Mouse (Mus musculus): Measurements from ENCODE around the gene Anp32a. TPM values are rescaled to one million over a fixed set of nuclear protein-coding genes. Genes with fewer than 3 reads are reported as not detected.

Anp32a gene
- polyA plus RNA-seq, 1 experiment from 2014 or later, result 1,273 TPM

DNA sequence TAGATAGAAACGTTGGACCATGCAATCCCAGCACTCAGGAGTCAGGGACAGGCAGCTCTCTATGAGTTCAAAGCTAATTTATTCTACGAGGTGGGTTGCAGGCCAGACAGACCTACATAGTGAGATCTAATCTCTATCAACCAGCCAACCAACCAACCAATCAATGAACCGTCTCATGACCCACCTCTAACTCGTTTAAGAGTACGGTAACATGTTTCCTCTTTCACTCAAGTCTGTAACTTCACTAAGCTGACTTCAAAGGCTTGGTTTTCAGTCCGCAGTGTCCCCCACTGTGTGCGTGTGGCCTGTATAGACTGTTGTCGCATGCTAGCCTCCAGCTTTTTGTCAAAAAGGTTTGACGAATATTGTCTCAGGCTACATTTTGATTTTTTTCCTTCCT, 48.6 kb downstream of the Anp32a start:
- Histone ChIP-seq H3K36me3 (ENCODE audit: inconsistent target) (no peaks in the 10 kb centered on the region), H3K79me2 (ENCODE audit: inconsistent target) (no peaks in the 10 kb centered on the region), H3K27ac (no peak overlapping the region), H3K4me3 (ENCODE audit: inconsistent target) (no peak overlapping the region)
- WGBS (ENCODE audit: missing documents), result 78% methylated on average over 9 of the region's 9 CpGs

DNA sequence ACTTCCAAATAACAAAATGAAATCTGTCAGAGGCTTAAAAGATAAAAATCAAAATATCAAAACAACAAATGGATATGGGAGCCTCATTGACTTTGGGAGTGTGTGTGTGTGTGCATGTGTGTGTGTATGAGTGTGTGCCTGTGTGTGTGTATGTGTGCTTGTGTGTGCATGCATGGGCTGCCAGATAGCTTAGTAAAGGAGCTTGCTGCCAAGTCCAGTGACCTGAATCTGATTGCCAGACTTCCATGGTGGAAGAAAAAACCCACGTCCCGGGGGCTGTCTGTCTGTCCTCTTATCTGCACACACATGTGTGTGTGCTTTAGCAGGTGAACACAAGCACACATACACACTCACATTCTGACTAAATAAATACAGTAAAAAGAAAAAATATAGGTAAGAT, 52.4 kb downstream of the Anp32a start:
- Histone ChIP-seq H3K36me3 (ENCODE audit: inconsistent target) (no peaks in the 10 kb centered on the region), H3K4me3 (ENCODE audit: inconsistent target) (no peak overlapping the region), H3K27ac (no peak overlapping the region), H3K79me2 (ENCODE audit: inconsistent target) (no peaks in the 10 kb centered on the region)
- WGBS (ENCODE audit: missing documents), result 100% methylated on average over 2 of the region's 2 CpGs

- Histone ChIP-seq H3K4me3 (ENCODE audit: inconsistent target) (no peak overlapping the region), H3K79me2 (ENCODE audit: inconsistent target) (no peaks in the 10 kb centered on the region)
- 64% methylated on average over 2 of the region's 2 CpGs for WGBS (ENCODE audit: missing documents)
Observed at GRCm38 (mm10) chr9:62394163-62394562, 53.1 kb downstream of the Anp32a start.

DNA sequence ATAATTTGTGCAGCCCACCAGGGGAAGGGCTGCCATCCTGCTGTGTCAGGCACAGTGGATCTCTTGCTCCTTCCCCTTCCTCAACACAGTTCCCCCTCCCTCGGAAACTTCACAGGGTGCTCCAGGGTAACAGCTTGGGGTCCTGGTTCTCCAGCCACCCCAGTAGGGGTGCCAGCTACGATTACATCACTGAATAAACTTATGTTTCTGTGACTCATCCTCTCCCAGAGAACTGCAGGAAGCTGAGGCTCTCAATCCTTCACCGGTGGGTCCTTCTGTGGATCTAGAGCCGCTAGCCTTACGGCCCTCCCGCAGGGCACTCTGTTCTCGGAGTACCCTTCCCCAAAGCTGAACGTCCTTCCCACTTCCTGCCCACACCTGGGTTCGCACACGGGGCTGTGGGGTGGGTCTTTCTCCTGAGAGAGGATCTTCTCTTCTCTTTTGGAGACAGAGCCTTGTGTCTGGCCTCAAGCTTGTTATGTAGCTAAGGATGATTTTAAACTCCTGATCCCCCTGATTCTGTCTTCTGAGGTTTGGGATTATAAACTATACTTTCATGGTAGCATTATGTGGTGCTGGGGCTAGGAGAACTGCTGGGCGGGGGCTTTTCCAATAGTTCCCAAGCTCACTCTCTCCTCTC, 59.6 kb downstream of the Anp32a start:
- no peaks in the 10 kb centered on the region for H3K79me2 ChIP-seq (ENCODE audit: inconsistent target)
- H3K27ac ChIP-seq, result no peak overlapping the region
- no peaks in the 10 kb centered on the region for H3K36me3 ChIP-seq (ENCODE audit: inconsistent target)
- H3K4me3 ChIP-seq (ENCODE audit: inconsistent target), result no peak overlapping the region
- WGBS (ENCODE audit: missing documents), result 40% methylated on average over 10 of the region's 11 CpGs

More at GRCm38 (mm10) chr9:62394163-62394562, 53.1 kb downstream of the Anp32a start:
- no peak overlapping the region for H3K27ac ChIP-seq
- no peaks in the 10 kb centered on the region for H3K36me3 ChIP-seq (ENCODE audit: inconsistent target)

DNA sequence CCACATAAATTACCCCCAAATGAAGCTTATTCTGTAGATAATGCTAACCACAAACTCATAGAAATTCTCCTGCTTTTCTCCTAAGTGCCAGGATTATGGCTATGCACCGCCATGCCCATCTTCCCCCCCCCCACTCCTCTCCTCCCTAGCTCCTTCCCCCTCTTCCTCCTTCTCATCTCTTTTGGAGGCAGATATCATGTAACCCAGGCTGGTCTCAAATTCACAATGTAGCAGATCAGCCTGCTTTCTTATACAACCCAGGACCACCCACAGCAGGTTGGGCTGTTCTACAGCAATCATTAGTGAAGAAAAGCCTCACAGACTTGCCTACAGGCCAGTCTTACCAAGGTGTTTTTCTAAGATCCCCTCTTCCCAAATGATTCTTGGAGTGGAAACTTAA, 60.5 kb downstream of the Anp32a start:
- 80% methylated on average over 1 of the region's 1 CpGs for WGBS (ENCODE audit: missing documents)
- no peaks in the 10 kb centered on the region for H3K79me2 ChIP-seq (ENCODE audit: inconsistent target)
- no peaks in the 10 kb centered on the region for H3K36me3 ChIP-seq (ENCODE audit: inconsistent target)
- H3K27ac ChIP-seq, result no peak overlapping the region
- H3K4me3 ChIP-seq (ENCODE audit: inconsistent target), result no peak overlapping the region

GRCm38 (mm10) chr9:62406423-62407013, 65.4 kb downstream of the Anp32a start:
- Histone ChIP-seq H3K27ac (no peak overlapping the region), H3K4me3 (ENCODE audit: inconsistent target) (no peak overlapping the region), H3K79me2 (ENCODE audit: inconsistent target) (no peaks in the 10 kb centered on the region), H3K36me3 (ENCODE audit: inconsistent target) (no peaks in the 10 kb centered on the region)
- WGBS (ENCODE audit: missing documents), result 65% methylated on average over 7 of the region's 7 CpGs

- H3K36me3 ChIP-seq (ENCODE audit: inconsistent target), result no peaks in the 10 kb centered on the region
- no peak overlapping the region for H3K4me3 ChIP-seq (ENCODE audit: inconsistent target)
- WGBS (ENCODE audit: missing documents), result 58% methylated on average over 5 of the region's 5 CpGs
- H3K79me2 ChIP-seq (ENCODE audit: inconsistent target), result no peaks in the 10 kb centered on the region
- H3K27ac ChIP-seq, result no peak overlapping the region
Observed at GRCm38 (mm10) chr9:62407357-62408146, 66.5 kb downstream of the Anp32a start.

DNA sequence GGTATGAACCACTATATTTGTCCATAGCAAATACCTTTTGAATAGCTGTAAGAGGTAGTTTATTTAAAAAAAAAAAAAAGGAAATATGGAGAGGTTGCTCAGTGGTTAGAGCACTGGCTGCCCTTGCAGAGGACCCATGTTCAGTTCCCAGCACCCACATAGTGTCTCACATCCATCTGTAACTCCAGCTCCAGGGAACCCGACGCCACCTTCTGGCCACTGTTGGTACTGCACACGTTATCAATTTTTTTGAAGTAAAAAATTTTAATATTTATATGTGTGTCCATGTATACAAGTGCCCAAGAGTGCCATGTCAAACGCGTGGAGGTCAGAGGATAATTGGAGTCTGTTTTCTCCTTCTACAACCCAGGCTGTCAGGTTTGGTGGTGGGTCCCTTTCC, 77.6 kb downstream of the Anp32a start:
- H3K36me3 ChIP-seq (ENCODE audit: inconsistent target), result no peaks in the 10 kb centered on the region
- WGBS (ENCODE audit: missing documents), result 60% methylated on average over 5 of the region's 5 CpGs
- H3K27ac ChIP-seq, result no peak overlapping the region
- H3K4me3 ChIP-seq (ENCODE audit: inconsistent target), result no peak overlapping the region
- no peaks in the 10 kb centered on the region for H3K79me2 ChIP-seq (ENCODE audit: inconsistent target)

DNA sequence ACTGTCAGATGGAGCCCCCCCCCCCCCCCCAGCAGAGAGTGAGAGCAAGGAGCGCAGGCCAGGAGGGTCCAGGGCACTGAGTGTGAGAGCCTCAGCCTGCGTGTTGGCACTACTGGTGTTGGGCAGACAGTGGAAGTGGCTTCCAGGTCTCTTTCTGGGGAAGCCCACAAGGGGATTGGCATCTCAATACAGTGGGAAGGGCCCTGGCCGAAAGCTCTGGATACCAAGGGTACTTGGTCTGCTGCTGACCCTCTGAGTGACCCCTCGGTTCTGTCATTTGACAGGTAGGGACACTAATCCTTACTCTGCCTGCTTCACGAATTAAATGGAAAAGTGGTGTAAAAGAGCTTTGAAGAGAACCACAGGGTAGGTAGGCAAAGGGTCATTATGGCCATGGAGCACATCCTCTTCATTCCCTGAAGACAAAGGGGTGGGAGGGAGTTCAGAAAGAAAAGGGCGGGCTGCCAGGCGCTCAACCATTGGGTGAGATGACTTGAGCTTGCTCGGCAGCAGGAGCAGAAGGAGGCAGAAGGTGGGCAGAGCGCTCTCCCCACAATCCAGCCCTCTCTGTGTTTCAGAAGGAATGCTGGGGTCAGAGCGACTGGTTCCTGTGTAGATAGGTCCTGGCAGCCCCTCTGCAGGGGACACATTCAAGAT, 79.3 kb downstream of the Anp32a start:
- no peak overlapping the region for H3K27ac ChIP-seq
- H3K4me3 ChIP-seq (ENCODE audit: inconsistent target), result no peak overlapping the region
- no peaks in the 10 kb centered on the region for H3K79me2 ChIP-seq (ENCODE audit: inconsistent target)
- WGBS (ENCODE audit: missing documents), result 94% methylated on average over 8 of the region's 10 CpGs
- no peaks in the 10 kb centered on the region for H3K36me3 ChIP-seq (ENCODE audit: inconsistent target)

DNA sequence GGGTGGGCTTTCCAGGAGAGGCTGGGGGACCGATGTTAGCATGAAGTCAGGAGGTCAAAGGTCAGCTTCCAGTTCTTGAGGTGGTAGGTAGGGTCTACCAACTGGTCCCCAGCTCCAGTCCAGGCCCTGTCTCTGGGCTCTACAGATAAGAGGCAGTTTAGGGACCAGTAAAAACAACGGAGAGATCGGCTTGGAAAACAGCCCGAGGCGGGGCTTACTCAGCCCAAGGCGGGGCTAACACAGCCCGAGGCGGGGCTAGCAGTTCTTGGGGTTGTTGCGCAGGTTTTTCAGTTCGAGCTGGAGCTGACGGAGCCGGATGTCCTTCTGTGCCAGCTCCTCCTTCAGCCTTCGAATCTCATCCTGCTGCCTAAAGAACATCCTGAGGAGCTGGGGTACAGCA, 79.9 kb downstream of the Anp32a start:
- no peaks in the 10 kb centered on the region for H3K79me2 ChIP-seq (ENCODE audit: inconsistent target)
- H3K4me3 ChIP-seq (ENCODE audit: inconsistent target), result peak overlapping the region; percentile 24
- WGBS (ENCODE audit: missing documents), result 12% methylated on average over 13 of the region's 13 CpGs
- no peaks in the 10 kb centered on the region for H3K36me3 ChIP-seq (ENCODE audit: inconsistent target)
- 0 out of 2 replicates have a peak overlapping the region, but pooled peaks have one; percentile 13 for H3K27ac ChIP-seq

DNA sequence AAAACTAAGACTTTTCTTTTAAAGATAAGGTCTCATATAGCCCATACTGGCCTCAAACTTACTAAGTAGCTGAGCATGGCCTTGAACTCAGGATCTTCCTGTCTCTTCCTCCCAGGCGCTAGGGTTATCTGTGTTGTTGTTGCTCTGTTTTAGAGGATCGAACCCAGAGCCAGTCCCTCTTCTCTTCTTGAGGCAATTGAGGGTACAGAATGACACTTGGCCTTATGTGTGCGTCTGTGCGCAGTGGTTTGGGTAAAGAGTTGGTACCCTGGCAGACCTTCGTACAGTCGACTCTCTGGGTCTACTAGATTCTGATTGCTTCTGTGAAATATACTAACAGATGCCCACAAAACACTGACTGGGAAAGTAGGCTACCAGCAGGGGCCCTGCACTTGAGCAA, 80.8 kb downstream of the Anp32a start:
- no peak overlapping the region for H3K27ac ChIP-seq
- H3K79me2 ChIP-seq (ENCODE audit: inconsistent target), result no peaks in the 10 kb centered on the region
- 95% methylated on average over 6 of the region's 6 CpGs for WGBS (ENCODE audit: missing documents)
- no peaks in the 10 kb centered on the region for H3K36me3 ChIP-seq (ENCODE audit: inconsistent target)
- H3K4me3 ChIP-seq (ENCODE audit: inconsistent target), result no peak overlapping the region; the same call in 1 of the 2 replicates

GRCm38 (mm10) chr9:62422926-62423325, 81.8 kb downstream of the Anp32a start:
- Histone ChIP-seq H3K79me2 (ENCODE audit: inconsistent target) (no peaks in the 10 kb centered on the region), H3K27ac (no peak overlapping the region), H3K36me3 (ENCODE audit: inconsistent target) (no peaks in the 10 kb centered on the region), H3K4me3 (ENCODE audit: inconsistent target) (no peak overlapping the region)
- WGBS (ENCODE audit: missing documents), result 79% methylated on average over 9 of the region's 10 CpGs

GRCm38 (mm10) chr9:62423871-62424270, 82.8 kb downstream of the Anp32a start:
- WGBS (ENCODE audit: missing documents), result 97% methylated on average over 10 of the region's 10 CpGs
- Histone ChIP-seq H3K36me3 (ENCODE audit: inconsistent target) (no peaks in the 10 kb centered on the region), H3K79me2 (ENCODE audit: inconsistent target) (no peaks in the 10 kb centered on the region), H3K4me3 (ENCODE audit: inconsistent target) (no peak overlapping the region), H3K27ac (no peak overlapping the region)

DNA sequence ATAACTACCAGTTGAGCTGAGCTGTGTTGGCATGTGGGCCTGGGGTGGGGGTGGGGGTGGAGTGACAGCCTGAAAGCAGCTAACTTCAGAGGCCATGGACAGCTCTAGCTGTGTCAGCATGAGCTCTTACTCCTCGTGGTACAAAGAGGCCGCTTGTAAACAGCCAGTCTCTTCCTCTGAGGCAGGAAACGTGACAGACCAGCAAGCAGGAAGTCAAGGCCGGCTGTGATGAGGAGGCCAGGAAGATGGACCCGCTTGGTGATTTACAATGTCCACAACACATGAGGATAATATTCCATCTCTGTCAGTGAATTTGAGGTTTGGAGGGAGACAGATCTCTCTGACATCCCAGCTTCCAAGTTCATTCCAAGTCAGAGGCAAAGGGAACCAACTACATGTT, 84.2 kb downstream of the Anp32a start:
- H3K79me2 ChIP-seq (ENCODE audit: inconsistent target), result no peaks in the 10 kb centered on the region
- 18% methylated on average over 5 of the region's 5 CpGs for WGBS (ENCODE audit: missing documents)
- H3K4me3 ChIP-seq (ENCODE audit: inconsistent target), result no peak overlapping the region
- no peaks in the 10 kb centered on the region for H3K36me3 ChIP-seq (ENCODE audit: inconsistent target)
- H3K27ac ChIP-seq, result peak overlapping the region; percentile 51

- 97% methylated on average over 7 of the region's 19 CpGs for WGBS (ENCODE audit: missing documents)
- Histone ChIP-seq H3K4me3 (ENCODE audit: inconsistent target) (no peak overlapping the region), H3K36me3 (ENCODE audit: inconsistent target) (no peaks in the 10 kb centered on the region), H3K79me2 (ENCODE audit: inconsistent target) (no peaks in the 10 kb centered on the region), H3K27ac (no peak overlapping the region; the same call in 1 of the 2 replicates)
Observed at GRCm38 (mm10) chr9:62426021-62426420, 84.9 kb downstream of the Anp32a start.

Data from macrophage (primary cell).